Mouse (Mus musculus): ENCODE measurements at regions not wholly inside any gene's neighbourhood (a gene's known extent, or its start where the extent isn't known, plus 50 kb on each side); places are given as distances from the start of the nearest gene placed in this dataset.

DNA sequence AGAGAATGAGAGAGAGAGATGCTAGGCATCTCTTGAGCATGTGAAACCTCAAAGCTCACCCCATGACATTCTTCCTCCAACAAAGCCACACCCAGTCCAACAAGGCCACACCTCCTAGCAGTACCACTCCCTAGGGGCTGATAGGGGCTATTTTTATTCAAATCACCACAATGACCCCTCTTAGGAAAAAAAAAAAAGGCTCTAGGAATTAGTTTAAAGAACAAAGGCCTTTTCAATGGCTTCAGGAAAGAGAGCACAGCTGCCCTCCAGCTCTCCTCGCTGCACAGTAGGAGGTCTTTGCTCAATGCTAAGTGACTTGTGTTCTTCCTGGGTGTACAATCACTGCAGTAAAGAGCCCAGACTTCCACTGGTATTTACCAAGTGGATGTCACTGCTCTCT lies 270.8 kb upstream of the Ngly1 start:
- TF ChIP-seq CTCF (IDR thresholded peaks at IDR 0.05; ENCODE audit: low read depth) (no peak), EP300 (IDR thresholded peaks at IDR 0.05; ENCODE audit: low read depth) (no peak)
